Mouse (Mus musculus): ENCODE measurements around the gene Men1. TPM values are rescaled to one million over a fixed set of nuclear protein-coding genes. Genes with fewer than 3 reads are reported as not detected.
"Not testable (repeated sequence)": the region's sequence is repeated elsewhere in the genome, so short reads cannot be mapped to it uniquely, and the experiment has no call there.

Men1 gene
- polyA plus RNA-seq, 1 experiment from 2014 or later, result 80.8 TPM

GRCm38 (mm10) chr19:6310181-6310580, 24.6 kb upstream of the Men1 start:
- no peak for DNase-seq (ENCODE audit: low spot score)
- H3K4me1 ChIP-seq, result peaks cover 34% of the 10 kb centered on the region
- 85% methylated on average over 5 of the region's 5 CpGs for WGBS
- peaks cover 50% of the 10 kb centered on the region for H3K36me3 ChIP-seq
- peaks cover 9% of the 10 kb centered on the region; the same call in 1 of the 2 replicates for H3K27me3 ChIP-seq (ENCODE audit: insufficient read depth, poor library complexity, severe bottlenecking)
- no peaks in the 10 kb centered on the region for H3K9me3 ChIP-seq
- no peak overlapping the region for H3K4me3 ChIP-seq
- H3K27ac ChIP-seq, result no peak overlapping the region

DNA sequence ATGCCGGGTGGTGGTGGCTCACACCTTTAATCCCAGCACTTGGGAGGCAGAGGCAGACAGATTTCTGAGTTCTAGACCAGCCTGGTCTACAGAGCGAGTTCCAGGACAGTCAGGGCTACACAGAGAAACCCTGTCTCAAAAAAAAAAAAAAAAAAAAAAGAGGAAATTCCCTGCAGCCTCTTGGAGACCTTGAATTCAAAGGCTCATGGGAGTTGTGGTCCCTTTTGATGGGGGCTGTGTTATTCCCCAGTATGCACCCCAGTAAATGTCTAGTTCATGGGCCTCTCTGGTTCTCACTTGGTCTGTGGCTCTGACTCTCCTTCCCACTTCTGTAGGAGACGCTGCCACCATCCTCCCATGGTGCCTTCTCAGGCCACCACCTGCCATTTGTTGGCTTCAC, 23.0 kb upstream of the Men1 start:
- peaks cover 33% of the 10 kb centered on the region for H3K4me1 ChIP-seq
- H3K27me3 ChIP-seq (ENCODE audit: insufficient read depth, poor library complexity, severe bottlenecking); H3K9me3 ChIP-seq; DNase-seq (ENCODE audit: low spot score); H3K27ac ChIP-seq; H3K4me3 ChIP-seq: not testable (repeated sequence)
- 84% methylated on average over 3 of the region's 3 CpGs for WGBS
- H3K36me3 ChIP-seq, result peaks cover 65% of the 10 kb centered on the region

- no peak overlapping the region for H3K27ac ChIP-seq
- no peak for DNase-seq (ENCODE audit: low spot score)
- no peaks in the 10 kb centered on the region for H3K9me3 ChIP-seq
- no peaks in the 10 kb centered on the region for H3K27me3 ChIP-seq (ENCODE audit: insufficient read depth, poor library complexity, severe bottlenecking)
- H3K4me1 ChIP-seq, result peaks cover 20% of the 10 kb centered on the region
- 87% methylated on average over 8 of the region's 8 CpGs for WGBS
- H3K4me3 ChIP-seq, result no peak overlapping the region
- peaks cover 85% of the 10 kb centered on the region for H3K36me3 ChIP-seq
These were observed 21.0 kb upstream of the Men1 start for GRCm38 (mm10) chr19:6313796-6314195.

DNA sequence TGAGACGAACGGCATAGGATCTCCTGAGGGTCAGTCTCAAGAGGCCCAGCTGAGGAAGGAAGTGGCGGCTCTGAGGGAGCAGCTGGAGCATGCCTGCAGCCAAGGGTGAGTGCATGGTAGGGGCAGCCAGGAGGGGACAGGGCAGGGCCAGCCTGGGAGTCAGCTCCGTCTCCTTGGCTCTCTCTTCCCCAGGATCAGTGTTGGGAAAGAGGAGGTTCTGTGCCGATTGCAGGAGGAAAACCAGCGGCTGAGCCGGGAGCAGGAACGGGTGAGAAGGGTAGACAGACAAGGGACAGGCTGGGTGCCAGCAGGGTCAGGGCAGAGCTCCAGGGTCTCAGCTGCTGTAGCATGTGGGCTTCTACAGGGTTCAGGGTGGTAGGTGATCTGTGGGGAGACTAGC, 20.3 kb upstream of the Men1 start:
- no peak overlapping the region for H3K27ac ChIP-seq
- no peak for DNase-seq (ENCODE audit: low spot score)
- WGBS, result 75% methylated on average over 8 of the region's 8 CpGs
- H3K4me3 ChIP-seq, result no peak overlapping the region
- H3K9me3 ChIP-seq, result no peaks in the 10 kb centered on the region
- H3K36me3 ChIP-seq, result peaks cover 93% of the 10 kb centered on the region
- no peaks in the 10 kb centered on the region for H3K27me3 ChIP-seq (ENCODE audit: insufficient read depth, poor library complexity, severe bottlenecking)
- peaks cover 16% of the 10 kb centered on the region for H3K4me1 ChIP-seq

DNA sequence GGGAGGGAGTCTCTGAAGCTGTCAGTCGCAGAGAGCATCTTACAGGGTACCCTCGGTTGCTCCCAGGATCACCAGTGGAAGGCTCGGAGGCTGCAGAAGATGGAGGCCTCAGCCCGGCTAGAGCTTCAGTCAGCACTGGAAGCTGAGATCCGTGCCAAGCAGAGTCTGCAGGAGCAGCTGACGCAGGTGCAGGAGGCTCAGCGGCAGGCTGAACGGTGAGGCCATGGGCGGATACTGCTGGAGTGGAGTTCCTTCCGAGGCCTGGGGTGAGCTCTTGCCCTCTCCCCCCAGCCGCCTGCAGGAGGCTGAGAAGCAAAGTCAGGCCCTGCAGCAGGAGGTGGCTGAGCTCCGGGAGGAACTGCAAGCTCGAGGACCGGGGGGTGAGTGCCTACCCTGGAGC, 19.2 kb upstream of the Men1 start:
- peaks cover 95% of the 10 kb centered on the region for H3K36me3 ChIP-seq
- peaks cover 19% of the 10 kb centered on the region for H3K4me1 ChIP-seq
- no peaks in the 10 kb centered on the region for H3K9me3 ChIP-seq
- no peaks in the 10 kb centered on the region for H3K27me3 ChIP-seq (ENCODE audit: insufficient read depth, poor library complexity, severe bottlenecking)
- no peak for DNase-seq (ENCODE audit: low spot score)
- WGBS, result 76% methylated on average over 14 of the region's 14 CpGs
- no peak overlapping the region for H3K4me3 ChIP-seq
- no peak overlapping the region for H3K27ac ChIP-seq

DNA sequence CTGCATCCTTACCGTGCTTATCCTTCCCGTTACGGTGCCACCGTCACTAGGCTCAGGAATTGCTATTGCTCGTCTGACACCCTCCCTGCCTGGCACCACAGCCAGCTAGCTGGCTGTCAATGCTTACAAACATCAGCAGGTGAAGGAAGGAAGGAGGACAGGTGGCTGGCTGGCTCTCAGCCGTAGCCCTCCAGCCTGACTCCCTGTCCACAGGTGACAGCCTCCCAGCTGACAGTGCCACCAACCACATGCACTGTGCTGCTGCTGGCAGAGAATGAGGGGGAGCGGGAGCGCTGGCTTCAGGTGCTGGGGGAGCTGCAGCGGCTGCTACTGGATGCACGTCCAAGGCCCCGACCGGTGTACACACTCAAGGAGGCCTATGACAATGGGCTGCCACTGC, 16.6 kb upstream of the Men1 start:
- 90% methylated on average over 12 of the region's 12 CpGs for WGBS
- H3K4me1 ChIP-seq, result peaks cover 35% of the 10 kb centered on the region
- no peak overlapping the region for H3K4me3 ChIP-seq
- H3K9me3 ChIP-seq, result no peaks in the 10 kb centered on the region
- peaks cover 81% of the 10 kb centered on the region for H3K36me3 ChIP-seq
- H3K27ac ChIP-seq, result no peak overlapping the region
- DNase-seq (ENCODE audit: low spot score), result no peak
- no peaks in the 10 kb centered on the region for H3K27me3 ChIP-seq (ENCODE audit: insufficient read depth, poor library complexity, severe bottlenecking)

DNA sequence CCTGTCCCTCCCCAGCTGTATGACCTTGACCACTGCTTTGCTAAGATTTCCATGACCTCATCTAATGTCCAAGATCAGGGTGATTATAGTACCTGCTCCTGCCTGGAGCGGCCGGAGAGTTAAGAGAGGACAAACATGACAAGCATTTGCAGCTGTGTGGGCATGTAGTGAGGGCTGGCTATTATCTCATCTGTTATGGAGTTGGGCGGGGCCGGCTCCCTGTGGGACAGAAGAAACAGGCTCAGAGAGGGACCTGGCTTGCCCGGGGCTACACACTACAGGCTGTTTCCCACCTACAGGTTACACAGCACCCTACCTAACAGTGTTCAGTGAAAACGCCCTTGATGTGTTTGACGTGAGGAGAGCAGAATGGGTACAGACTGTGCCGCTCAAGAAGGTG, 13.4 kb upstream of the Men1 start:
- peaks cover 34% of the 10 kb centered on the region for H3K4me1 ChIP-seq
- peaks cover 57% of the 10 kb centered on the region for H3K36me3 ChIP-seq
- DNase-seq (ENCODE audit: low spot score), result no peak
- H3K27ac ChIP-seq, result peak overlapping the region; percentile 18; the same call in 1 of the 2 replicates
- no peaks in the 10 kb centered on the region for H3K27me3 ChIP-seq (ENCODE audit: insufficient read depth, poor library complexity, severe bottlenecking)
- no peak overlapping the region for H3K4me3 ChIP-seq
- no peaks in the 10 kb centered on the region for H3K9me3 ChIP-seq
- WGBS, result 63% methylated on average over 8 of the region's 8 CpGs

DNA sequence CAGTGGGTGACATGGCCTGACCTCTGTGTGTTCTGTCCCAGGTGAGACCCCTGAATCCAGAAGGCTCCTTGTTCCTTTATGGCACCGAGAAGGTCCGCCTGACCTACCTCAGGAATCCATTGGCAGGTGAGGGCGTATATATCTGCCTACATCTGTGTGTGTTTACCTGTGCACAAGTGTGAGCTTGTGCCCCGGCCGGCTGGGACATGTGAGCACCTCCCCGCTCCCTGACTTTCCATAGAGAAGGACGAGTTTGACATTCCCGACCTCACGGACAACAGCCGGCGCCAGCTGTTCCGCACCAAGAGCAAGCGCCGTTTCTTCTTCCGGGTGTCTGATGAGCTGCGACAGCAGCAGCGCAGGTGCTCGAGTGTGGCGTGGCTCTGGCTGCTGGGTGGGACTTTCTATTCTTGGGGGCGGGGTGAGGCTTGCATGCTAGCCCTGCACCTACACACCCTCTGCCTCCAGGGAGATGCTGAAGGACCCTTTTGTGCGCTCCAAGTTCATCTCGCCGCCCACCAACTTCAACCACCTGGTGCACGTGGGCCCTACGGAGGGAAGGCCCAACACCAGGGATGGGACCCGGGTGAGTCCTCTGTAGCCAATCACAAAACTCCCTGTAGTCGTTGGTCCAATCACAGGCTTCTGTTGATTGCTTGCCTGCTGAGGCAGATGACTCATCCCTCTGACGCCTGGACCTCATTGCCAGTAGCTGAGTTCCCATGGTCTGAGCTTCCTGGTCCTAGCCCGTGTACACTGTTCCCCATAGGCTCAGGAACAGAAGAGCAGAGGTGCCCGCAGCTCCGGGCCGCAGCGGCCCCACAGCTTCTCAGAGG, 12.8 kb upstream of the Men1 start:
- peak overlapping the region; percentile 18 for H3K27ac ChIP-seq
- no peaks in the 10 kb centered on the region for H3K27me3 ChIP-seq (ENCODE audit: insufficient read depth, poor library complexity, severe bottlenecking)
- 76% methylated on average over 33 of the region's 33 CpGs for WGBS
- H3K4me1 ChIP-seq, result peaks cover 27% of the 10 kb centered on the region
- no peaks in the 10 kb centered on the region for H3K9me3 ChIP-seq
- DNase-seq (ENCODE audit: low spot score), result no peak
- H3K36me3 ChIP-seq, result peaks cover 51% of the 10 kb centered on the region
- H3K4me3 ChIP-seq, result no peak overlapping the region

- no peak overlapping the region for H3K4me3 ChIP-seq
- 75% methylated on average over 9 of the region's 9 CpGs for WGBS
- H3K27ac ChIP-seq, result no peak overlapping the region
- H3K36me3 ChIP-seq, result peaks cover 25% of the 10 kb centered on the region
- H3K4me1 ChIP-seq, result peaks cover 24% of the 10 kb centered on the region
- H3K9me3 ChIP-seq, result no peaks in the 10 kb centered on the region
- no peaks in the 10 kb centered on the region for H3K27me3 ChIP-seq (ENCODE audit: insufficient read depth, poor library complexity, severe bottlenecking)
- no peak for DNase-seq (ENCODE audit: low spot score)
These were observed 10.0 kb upstream of the Men1 start for GRCm38 (mm10) chr19:6324751-6325150.

- Histone ChIP-seq H3K36me3 (no peaks in the 10 kb centered on the region), H3K27me3 (ENCODE audit: insufficient read depth, poor library complexity, severe bottlenecking) (no peaks in the 10 kb centered on the region), H3K4me1 (peaks cover 26% of the 10 kb centered on the region), H3K9me3 (no peaks in the 10 kb centered on the region), H3K4me3 (no peak overlapping the region), H3K27ac (no peak overlapping the region)
- DNase-seq (ENCODE audit: low spot score), result no peak
- WGBS, result 58% methylated on average over 5 of the region's 5 CpGs
These were observed 3.6 kb upstream of the Men1 start for GRCm38 (mm10) chr19:6331178-6331577.

DNA sequence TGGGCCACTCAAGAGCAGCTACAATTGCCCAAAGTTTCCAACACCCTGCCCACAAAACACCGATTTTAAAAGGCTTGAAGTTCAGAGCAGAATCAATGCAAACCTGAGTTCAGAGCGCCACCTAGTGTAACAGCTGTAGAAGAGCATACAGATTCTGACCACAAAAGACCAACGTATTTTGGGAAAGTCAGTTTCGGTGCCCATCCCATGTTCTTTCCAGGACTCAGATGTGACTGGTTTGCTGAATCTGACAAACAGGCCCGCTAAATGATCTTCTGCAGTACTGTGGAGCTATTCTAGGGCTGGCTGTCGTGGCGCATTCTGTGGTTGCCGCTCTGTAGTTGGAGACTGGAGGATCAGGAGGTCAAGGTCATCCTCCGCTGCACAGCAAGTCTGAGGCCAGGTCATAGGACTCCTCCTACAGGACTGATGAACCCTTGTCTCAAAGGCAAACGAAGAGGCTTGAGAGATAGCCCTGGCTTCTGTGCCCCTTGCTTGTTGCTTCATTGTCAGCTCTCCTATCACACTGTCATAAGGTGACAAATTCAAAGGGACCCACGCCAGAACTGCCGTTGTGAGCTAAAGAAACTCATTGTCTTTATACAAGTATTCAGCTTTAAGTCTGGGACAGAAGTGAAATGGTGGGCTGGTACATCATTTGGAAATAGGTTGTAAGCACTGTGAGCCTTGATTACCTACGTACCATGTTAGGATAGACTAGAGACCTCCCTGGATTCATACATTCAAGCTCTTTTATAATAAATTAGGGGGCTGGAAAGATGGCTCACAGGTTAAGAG, 2.9 kb upstream of the Men1 start:
- Histone ChIP-seq H3K27me3 (ENCODE audit: insufficient read depth, poor library complexity, severe bottlenecking) (no peaks in the 10 kb centered on the region), H3K36me3 (peaks cover 5% of the 10 kb centered on the region), H3K4me3 (peak overlapping the region; percentile 35), H3K4me1 (peaks cover 33% of the 10 kb centered on the region), H3K27ac (peak overlapping the region; percentile 82), H3K9me3 (no peaks in the 10 kb centered on the region)
- DNase-seq (ENCODE audit: low spot score), result no peak
- 25% methylated on average over 13 of the region's 13 CpGs for WGBS

DNA sequence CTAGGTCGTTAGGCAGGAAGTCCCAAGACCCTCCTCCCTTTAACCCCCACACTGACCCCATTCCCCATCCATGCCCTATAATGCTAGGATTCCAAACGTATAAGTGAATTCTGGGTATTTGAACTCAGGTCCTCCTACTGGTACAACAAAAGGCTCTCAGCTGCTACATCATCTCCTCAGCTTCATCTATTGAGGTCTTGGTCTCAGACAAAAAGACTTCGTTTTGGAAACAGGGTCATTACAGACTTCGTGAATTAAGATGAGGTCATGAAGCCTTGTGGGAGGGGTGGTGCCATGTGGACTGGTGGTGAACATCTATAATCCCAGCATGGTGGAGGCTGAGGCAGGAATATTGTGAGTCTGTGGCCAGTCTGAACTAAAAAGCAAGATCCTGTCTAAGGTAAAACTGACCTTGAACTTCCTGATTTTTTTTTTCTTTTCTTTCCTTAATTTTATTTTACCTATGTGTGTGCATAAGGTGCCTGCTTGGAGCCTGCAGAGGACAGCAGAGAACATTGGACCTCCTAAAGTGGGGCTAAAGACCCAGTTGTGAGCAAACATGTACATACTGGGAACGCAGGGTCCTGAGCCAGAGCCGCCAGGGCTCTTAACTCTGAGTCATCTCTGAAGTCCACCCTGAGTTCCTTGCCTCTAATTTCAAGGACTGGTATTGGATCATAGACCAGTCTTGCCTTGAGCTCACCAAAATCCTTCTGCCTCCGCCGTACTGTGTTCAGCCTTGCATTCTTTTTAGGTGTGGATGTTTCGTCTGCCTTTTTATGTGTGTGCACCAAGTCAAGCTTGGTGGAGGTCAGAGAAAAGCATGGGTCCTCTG, 801 bp upstream of the Men1 start:
- Histone ChIP-seq H3K9me3 (no peaks in the 10 kb centered on the region), H3K27me3 (ENCODE audit: insufficient read depth, poor library complexity, severe bottlenecking) (no peaks in the 10 kb centered on the region), H3K36me3 (peaks cover 26% of the 10 kb centered on the region), H3K4me1 (peaks cover 39% of the 10 kb centered on the region), H3K27ac (peak overlapping the region; percentile 91), H3K4me3 (peak overlapping the region; percentile 87)
- no peak for DNase-seq (ENCODE audit: low spot score)
- WGBS, result 69% methylated on average over 9 of the region's 9 CpGs

Data from heart, embryonic 10.5 days (tissue).